Mouse (Mus musculus): Measurements from ENCODE around the gene Itpkc. TPM values are rescaled to one million over a fixed set of nuclear protein-coding genes. Genes with fewer than 3 reads are reported as not detected.
"Not testable (repeated sequence)": the region's sequence is repeated elsewhere in the genome, so short reads cannot be mapped to it uniquely, and the experiment has no call there.

Itpkc gene
- polyA plus RNA-seq, 1 experiment, result 4.1 TPM

GRCm38 (mm10) chr7:27257046-27257851 is 28.8 kb upstream of the Itpkc start:
- TF ChIP-seq POLR2A (IDR thresholded peaks at IDR 0.05; ENCODE audit: control insufficient read depth, low read depth, low read length) (no peak), CTCF (IDR thresholded peaks at IDR 0.05; ENCODE audit: control insufficient read depth, insufficient read depth, insufficient replicate concordance, low read depth, low read length) (no peak)
- no peaks in the 10 kb centered on the region for H3K36me3 ChIP-seq (ENCODE audit: control insufficient read depth, insufficient read depth, low read length)
- H3K4me1 ChIP-seq (ENCODE audit: control insufficient read depth, insufficient read depth, low read length), result peaks cover 22% of the 10 kb centered on the region
- H3K27ac ChIP-seq (ENCODE audit: control insufficient read depth, insufficient read depth, low read depth, low read length), result peak overlapping the region; percentile 88
- no peaks in the 10 kb centered on the region for H3K27me3 ChIP-seq (ENCODE audit: control insufficient read depth, insufficient read depth, low read length)
- H3K4me3 ChIP-seq (ENCODE audit: control insufficient read depth, low read depth, low read length), result peak overlapping the region; percentile 28

GRCm38 (mm10) chr7:27255721-27256120 is 27.3 kb upstream of the Itpkc start:
- H3K4me1 ChIP-seq (ENCODE audit: control insufficient read depth, insufficient read depth, low read length), result peaks cover 22% of the 10 kb centered on the region
- no peaks in the 10 kb centered on the region for H3K36me3 ChIP-seq (ENCODE audit: control insufficient read depth, insufficient read depth, low read length)
- H3K27me3 ChIP-seq (ENCODE audit: control insufficient read depth, insufficient read depth, low read length), result no peaks in the 10 kb centered on the region
- H3K4me3 ChIP-seq (ENCODE audit: control insufficient read depth, low read depth, low read length), result no peak overlapping the region
- TF ChIP-seq CTCF (IDR thresholded peaks at IDR 0.05; ENCODE audit: control insufficient read depth, insufficient read depth, insufficient replicate concordance, low read depth, low read length) (peak; percentile 46; the same call in 1 of the 2 replicates), POLR2A (IDR thresholded peaks at IDR 0.05; ENCODE audit: control insufficient read depth, low read depth, low read length) (no peak)
- no peak overlapping the region for H3K27ac ChIP-seq (ENCODE audit: control insufficient read depth, insufficient read depth, low read depth, low read length)

GRCm38 (mm10) chr7:27251946-27252345 is 23.5 kb upstream of the Itpkc start:
- Histone ChIP-seq H3K4me3 (ENCODE audit: control insufficient read depth, low read depth, low read length) (no peak overlapping the region), H3K27me3 (ENCODE audit: control insufficient read depth, insufficient read depth, low read length) (no peaks in the 10 kb centered on the region), H3K36me3 (ENCODE audit: control insufficient read depth, insufficient read depth, low read length) (no peaks in the 10 kb centered on the region), H3K27ac (ENCODE audit: control insufficient read depth, insufficient read depth, low read depth, low read length) (no peak overlapping the region), H3K4me1 (ENCODE audit: control insufficient read depth, insufficient read depth, low read length) (peaks cover under 1% of the 10 kb centered on the region; the same call in 1 of the 2 replicates)
- TF ChIP-seq CTCF (IDR thresholded peaks at IDR 0.05; ENCODE audit: control insufficient read depth, insufficient read depth, insufficient replicate concordance, low read depth, low read length) (no peak), POLR2A (IDR thresholded peaks at IDR 0.05; ENCODE audit: control insufficient read depth, low read depth, low read length) (no peak)

GRCm38 (mm10) chr7:27249928-27250327 is 21.5 kb upstream of the Itpkc start:
- Histone ChIP-seq H3K36me3 (ENCODE audit: control insufficient read depth, insufficient read depth, low read length) (no peaks in the 10 kb centered on the region; the same call in 1 of the 2 replicates), H3K4me1 (ENCODE audit: control insufficient read depth, insufficient read depth, low read length) (no peaks in the 10 kb centered on the region), H3K27me3 (ENCODE audit: control insufficient read depth, insufficient read depth, low read length) (no peaks in the 10 kb centered on the region), H3K27ac (ENCODE audit: control insufficient read depth, insufficient read depth, low read depth, low read length) (no peak overlapping the region), H3K4me3 (ENCODE audit: control insufficient read depth, low read depth, low read length) (no peak overlapping the region)
- TF ChIP-seq CTCF (IDR thresholded peaks at IDR 0.05; ENCODE audit: control insufficient read depth, insufficient read depth, insufficient replicate concordance, low read depth, low read length), result no peak
- no peak for TF ChIP-seq POLR2A (IDR thresholded peaks at IDR 0.05; ENCODE audit: control insufficient read depth, low read depth, low read length)

- no peak for TF ChIP-seq CTCF (IDR thresholded peaks at IDR 0.05; ENCODE audit: control insufficient read depth, insufficient read depth, insufficient replicate concordance, low read depth, low read length)
- no peak for TF ChIP-seq POLR2A (IDR thresholded peaks at IDR 0.05; ENCODE audit: control insufficient read depth, low read depth, low read length)
- Histone ChIP-seq H3K4me3 (ENCODE audit: control insufficient read depth, low read depth, low read length) (no peak overlapping the region), H3K4me1 (ENCODE audit: control insufficient read depth, insufficient read depth, low read length) (no peaks in the 10 kb centered on the region), H3K27ac (ENCODE audit: control insufficient read depth, insufficient read depth, low read depth, low read length) (no peak overlapping the region), H3K27me3 (ENCODE audit: control insufficient read depth, insufficient read depth, low read length) (no peaks in the 10 kb centered on the region), H3K36me3 (ENCODE audit: control insufficient read depth, insufficient read depth, low read length) (no peaks in the 10 kb centered on the region; the same call in 1 of the 2 replicates)
These were observed 20.7 kb upstream of the Itpkc start for GRCm38 (mm10) chr7:27249146-27249545.

- not testable (repeated sequence) for H3K4me1 ChIP-seq (ENCODE audit: control insufficient read depth, insufficient read depth, low read length); H3K27me3 ChIP-seq (ENCODE audit: control insufficient read depth, insufficient read depth, low read length); H3K27ac ChIP-seq (ENCODE audit: control insufficient read depth, insufficient read depth, low read depth, low read length); H3K4me3 ChIP-seq (ENCODE audit: control insufficient read depth, low read depth, low read length); H3K36me3 ChIP-seq (ENCODE audit: control insufficient read depth, insufficient read depth, low read length)
These were observed 15.6 kb upstream of the Itpkc start for GRCm38 (mm10) chr7:27244088-27244487.

- no peaks in the 10 kb centered on the region; the same call in 1 of the 2 replicates for H3K36me3 ChIP-seq (ENCODE audit: control insufficient read depth, insufficient read depth, low read length)
- H3K27me3 ChIP-seq (ENCODE audit: control insufficient read depth, insufficient read depth, low read length), result no peaks in the 10 kb centered on the region
- no peaks in the 10 kb centered on the region for H3K4me1 ChIP-seq (ENCODE audit: control insufficient read depth, insufficient read depth, low read length)
- H3K27ac ChIP-seq (ENCODE audit: control insufficient read depth, insufficient read depth, low read depth, low read length), result no peak overlapping the region
- TF ChIP-seq CTCF (IDR thresholded peaks at IDR 0.05; ENCODE audit: control insufficient read depth, insufficient read depth, insufficient replicate concordance, low read depth, low read length) (no peak), POLR2A (IDR thresholded peaks at IDR 0.05; ENCODE audit: control insufficient read depth, low read depth, low read length) (no peak)
- H3K4me3 ChIP-seq (ENCODE audit: control insufficient read depth, low read depth, low read length), result no peak overlapping the region
These were observed 14.8 kb upstream of the Itpkc start for GRCm38 (mm10) chr7:27243211-27243610.
